Mouse (Mus musculus) testis, adult 2 months (tissue): ENCODE measurements at regions not wholly inside any gene's neighbourhood (a gene's known extent, or its start where the extent isn't known, plus 50 kb on each side); places are given as distances from the start of the nearest gene placed in this dataset.

Experiments used
- H3K27ac ChIP-seq: fragments of 200-500 bp; 2 replicates; pipeline ENCODE4 v1.5.1; 2012; ENCODE audit warnings: low read depth, low read length; ENCODE audit not compliant: control insufficient read depth, insufficient read depth
- H3K27me3 ChIP-seq: fragments of 200-500 bp; 2 replicates; pipeline ENCODE4 v1.6.1; 2012; ENCODE audit warnings: mild to moderate bottlenecking, low read length, moderate library complexity; ENCODE audit not compliant: control insufficient read depth, insufficient read depth
- H3K36me3 ChIP-seq: fragments of 200-500 bp; 2 replicates; pipeline ENCODE4 v1.6.1; 2012; ENCODE audit warnings: mild to moderate bottlenecking, low read length; ENCODE audit not compliant: control insufficient read depth, insufficient read depth
- H3K4me1 ChIP-seq: fragments of 200-500 bp; 2 replicates; pipeline ENCODE4 v1.6.1; 2012; ENCODE audit warnings: low read length; ENCODE audit not compliant: control insufficient read depth, insufficient read depth
- H3K4me3 ChIP-seq: fragments of 200-500 bp; 2 replicates; pipeline ENCODE4 v1.5.1; 2012; ENCODE audit warnings: low read depth, mild to moderate bottlenecking, low read length, moderate library complexity, mixed read lengths; ENCODE audit not compliant: control insufficient read depth
- CTCF ChIP-seq: fragments of 200-500 bp; IDR thresholded peaks from 2 replicates; pipeline ENCODE4 v1.5.1; 2012; ENCODE audit warnings: low read depth, mild to moderate bottlenecking, inconsistent platforms, low read length, moderate library complexity; ENCODE audit not compliant: control insufficient read depth, insufficient read depth, insufficient replicate concordance
- POLR2A ChIP-seq: fragments of 200-500 bp; IDR thresholded peaks from 2 replicates; pipeline ENCODE4 v1.6.1; 2012; ENCODE audit warnings: low read depth, mild to moderate bottlenecking, inconsistent platforms, low read length, moderate library complexity; ENCODE audit not compliant: control insufficient read depth

DNA sequence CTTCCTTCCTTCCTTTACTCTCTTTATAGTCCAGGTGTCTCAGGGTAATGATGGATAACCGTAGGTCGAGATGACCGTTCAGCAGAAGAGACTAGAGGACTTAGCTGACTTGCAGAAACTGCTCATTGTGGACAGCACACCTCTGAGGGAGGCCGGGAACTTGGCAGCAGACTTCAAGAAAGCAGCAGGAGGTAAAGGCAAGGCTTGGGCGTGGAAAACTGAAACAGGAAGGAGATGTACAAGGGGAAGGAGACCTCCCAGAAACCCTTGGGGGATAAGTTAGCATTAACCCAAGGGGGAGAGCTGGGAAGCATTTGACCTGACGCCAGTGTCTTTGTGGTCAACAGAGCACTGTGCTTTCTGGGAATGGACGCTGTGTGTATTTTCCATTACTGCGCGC, 58.8 kb upstream of the Vangl1 start:
- H3K4me3 ChIP-seq: no peak overlapping the region
- TF ChIP-seq CTCF: no peak
- no peak for TF ChIP-seq POLR2A
- no peaks in the 10 kb centered on the region for H3K4me1 ChIP-seq
- no peak overlapping the region for H3K27ac ChIP-seq
- no peaks in the 10 kb centered on the region for H3K27me3 ChIP-seq
- no peaks in the 10 kb centered on the region for H3K36me3 ChIP-seq

DNA sequence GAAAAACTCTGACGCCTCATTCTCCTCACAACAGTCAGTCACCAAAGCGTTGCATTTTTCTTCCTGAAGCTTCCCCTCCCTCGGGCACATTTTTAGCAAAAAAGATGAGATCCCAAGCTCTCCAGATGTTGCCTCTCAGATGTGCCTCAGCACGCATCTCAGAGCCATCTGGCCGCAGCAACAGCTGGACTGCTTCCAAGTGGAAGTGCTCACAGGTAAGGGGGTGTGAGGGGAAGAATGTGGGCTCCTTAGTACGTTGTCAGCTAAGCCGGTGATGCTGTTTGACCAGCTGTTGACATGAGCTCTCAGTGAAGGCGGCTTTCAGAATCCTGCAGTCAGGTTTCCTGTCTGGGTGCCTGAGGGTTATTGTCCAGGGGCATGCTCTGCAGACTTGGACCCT, 58.2 kb upstream of the Vangl1 start:
- TF ChIP-seq POLR2A (no peak), CTCF (no peak)
- H3K36me3 ChIP-seq: no peaks in the 10 kb centered on the region
- H3K27me3 ChIP-seq: no peaks in the 10 kb centered on the region
- H3K27ac ChIP-seq: no peak overlapping the region
- no peak overlapping the region for H3K4me3 ChIP-seq
- no peaks in the 10 kb centered on the region for H3K4me1 ChIP-seq

DNA sequence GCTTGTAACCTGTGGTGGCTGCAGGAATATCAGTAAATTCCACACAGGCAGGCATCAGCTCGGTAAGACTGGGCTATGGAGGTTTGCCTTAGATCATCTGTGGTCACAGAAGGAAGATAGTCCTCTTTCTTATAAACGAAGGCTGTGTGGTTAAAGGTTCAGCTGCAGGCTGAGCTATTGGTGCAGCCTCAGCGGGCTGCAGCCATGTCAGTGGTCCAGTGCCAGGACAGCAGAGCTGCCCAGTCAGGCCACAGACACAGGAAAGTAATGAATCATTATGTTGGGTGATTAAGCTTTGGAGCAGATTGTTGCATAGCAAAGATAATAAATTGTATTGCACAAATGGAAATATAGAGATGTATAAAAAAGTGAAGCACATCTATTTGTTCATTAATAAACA, 57.0 kb upstream of the Vangl1 start:
- TF ChIP-seq POLR2A (no peak), CTCF (no peak)
- H3K27me3 ChIP-seq: no peaks in the 10 kb centered on the region
- H3K36me3 ChIP-seq: no peaks in the 10 kb centered on the region
- H3K4me1 ChIP-seq: no peaks in the 10 kb centered on the region
- H3K4me3 ChIP-seq: no peak overlapping the region
- no peak overlapping the region for H3K27ac ChIP-seq
